Mouse (Mus musculus): ENCODE measurements around the gene Chp2.
"Not testable (repeated sequence)": the region's sequence is repeated elsewhere in the genome, so short reads cannot be mapped to it uniquely, and the experiment has no call there.

Chp2 gene

DNA sequence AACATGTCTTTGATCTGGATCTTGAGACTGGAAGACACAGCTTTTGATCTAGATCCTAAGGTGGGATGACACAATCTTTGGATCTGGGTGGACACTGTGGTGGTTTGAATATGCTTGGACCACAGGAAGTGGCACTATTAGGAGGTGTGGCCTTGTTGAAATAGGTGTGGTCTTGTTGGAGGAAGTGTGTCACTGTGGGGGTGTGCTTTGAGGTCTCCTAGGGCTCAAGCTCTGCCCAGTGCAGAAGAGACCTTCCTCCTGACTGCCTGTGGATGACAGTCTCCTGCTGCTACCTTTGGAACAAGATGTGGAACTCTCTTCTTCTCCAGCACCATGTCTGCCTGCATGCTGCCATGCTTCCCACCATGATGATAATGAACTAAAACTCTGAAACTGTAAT, 23.4 kb downstream of the Chp2 start:
- DNase-seq (ENCODE audit: low spot score), result not testable (repeated sequence)

DNA sequence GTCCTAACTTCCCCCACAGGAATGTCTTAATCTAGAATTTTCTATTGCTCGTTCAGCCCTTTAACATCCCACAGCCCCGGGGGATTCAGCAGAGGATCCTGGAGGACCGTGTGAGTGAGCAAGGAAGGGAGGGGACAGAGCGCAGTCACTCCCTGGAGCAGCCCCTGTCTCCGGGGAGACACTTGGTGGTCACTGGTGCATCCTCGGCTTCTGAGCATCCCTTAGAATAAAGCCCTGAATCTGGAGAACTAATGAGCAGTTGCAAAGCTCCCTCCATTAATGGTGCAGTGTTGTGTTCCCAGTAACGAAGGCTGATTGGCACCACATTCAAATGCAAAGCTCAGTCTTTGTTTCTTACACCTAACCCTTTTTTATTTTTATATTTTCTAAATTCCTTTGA, 24.9 kb downstream of the Chp2 start:
- no peak for DNase-seq (ENCODE audit: low spot score)

- no peak for DNase-seq (ENCODE audit: low spot score)
Observed at GRCm38 (mm10) chr7:122244584-122244983, 25.3 kb downstream of the Chp2 start.

GRCm38 (mm10) chr7:122245976-122246375, 26.7 kb downstream of the Chp2 start:
- DNase-seq (ENCODE audit: low spot score), result no peak

DNA sequence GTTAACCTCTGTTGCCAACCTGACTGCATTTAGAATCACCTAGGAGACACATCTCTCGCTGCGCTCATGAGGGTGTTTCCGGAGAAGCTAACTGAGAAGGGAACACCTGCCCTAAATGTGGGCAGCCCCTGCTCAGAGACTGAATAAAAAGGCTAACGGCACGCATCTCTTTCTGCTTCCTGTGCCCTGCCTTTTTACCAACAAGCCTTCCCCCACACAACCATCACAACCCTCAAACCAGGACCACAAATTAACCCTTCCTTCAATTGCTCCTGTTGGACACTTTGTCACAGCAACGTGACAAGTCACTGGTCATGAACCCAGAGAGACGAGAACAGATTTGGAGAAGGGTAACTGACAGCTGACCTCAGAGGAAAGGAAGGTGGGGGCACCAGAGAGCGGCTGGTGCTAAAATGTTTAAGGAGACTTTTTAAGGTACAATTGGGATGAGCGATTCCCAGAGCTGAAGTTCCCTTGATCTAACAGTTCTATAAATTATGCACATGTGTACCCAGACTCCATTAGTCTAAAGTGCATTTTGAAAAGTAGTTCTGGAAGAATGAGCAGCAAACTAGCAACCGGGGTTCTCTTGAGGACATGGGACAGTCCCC, 28.1 kb downstream of the Chp2 start:
- no peak for DNase-seq (ENCODE audit: low spot score)

- no peak for DNase-seq (ENCODE audit: low spot score)
Observed at GRCm38 (mm10) chr7:122249321-122249821, 30.1 kb downstream of the Chp2 start.

- DNase-seq (ENCODE audit: low spot score), result peak; percentile 65
Observed at GRCm38 (mm10) chr7:122251197-122252011, 32.1 kb downstream of the Chp2 start.

DNA sequence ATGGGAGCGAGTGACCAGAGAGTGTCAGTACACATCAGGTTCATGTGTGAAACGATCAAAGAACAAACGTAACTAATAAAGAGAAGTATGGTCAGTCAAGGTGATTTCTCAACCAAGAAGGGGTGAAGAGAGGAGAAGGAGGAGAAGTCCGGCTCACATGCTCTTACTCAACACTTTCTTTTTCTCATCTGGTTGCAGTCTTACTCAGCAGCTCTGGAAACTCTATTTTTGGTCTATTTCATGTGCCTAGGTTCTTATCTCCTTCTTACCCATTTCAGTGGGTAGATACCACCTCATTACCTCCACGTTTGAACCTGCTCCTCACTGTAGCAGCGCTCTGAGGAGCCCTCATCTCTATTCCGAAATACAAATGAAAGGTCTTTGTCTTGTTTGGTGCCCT, 37.4 kb downstream of the Chp2 start:
- DNase-seq (ENCODE audit: low spot score), result no peak

DNA sequence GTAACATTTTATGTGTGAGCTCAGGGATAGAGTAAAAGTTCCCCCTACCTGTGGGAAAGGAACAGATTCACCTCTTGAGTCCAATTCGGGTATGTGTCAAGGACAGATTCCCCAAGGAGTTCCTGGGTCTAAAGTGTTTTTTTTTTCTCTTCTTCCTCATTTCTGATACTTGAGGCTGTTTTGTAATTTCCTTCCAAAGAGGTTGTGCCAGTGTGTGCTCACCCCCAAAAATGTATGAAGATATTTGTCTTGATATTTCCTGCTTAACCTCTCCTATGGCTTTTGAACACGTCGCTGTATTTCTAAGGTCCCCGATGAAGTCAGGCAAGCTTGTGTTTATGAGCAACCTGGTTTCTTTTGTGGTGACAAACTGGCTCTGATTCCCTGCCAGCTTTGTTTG, 39.2 kb downstream of the Chp2 start:
- no peak for DNase-seq (ENCODE audit: low spot score)

DNA sequence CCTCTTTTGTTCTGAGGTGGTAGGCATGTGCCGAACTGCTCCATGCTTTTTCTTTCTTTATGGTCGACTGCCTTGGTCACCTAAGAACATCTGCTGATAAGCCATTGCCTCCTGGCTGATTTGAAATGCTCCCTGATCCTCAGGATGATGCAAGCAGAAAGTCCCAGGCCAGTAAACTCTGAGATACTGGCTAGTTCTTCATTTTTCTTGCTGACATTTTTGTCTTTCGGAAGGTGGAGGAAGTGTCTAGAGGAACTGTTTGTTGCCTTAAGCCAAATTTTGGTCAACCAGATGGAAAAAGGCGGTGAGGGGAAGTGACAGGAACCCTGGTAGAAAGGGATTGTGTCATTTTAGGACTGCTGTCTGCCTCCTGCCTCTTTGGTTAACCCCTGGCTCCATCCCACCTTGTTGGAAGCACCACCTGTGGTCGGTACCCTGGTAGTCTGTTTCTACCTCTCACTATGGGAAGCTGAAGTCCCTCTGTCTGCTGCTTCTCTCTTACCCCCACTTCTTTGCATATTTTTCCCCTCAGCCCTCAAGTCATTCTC, 40.8 kb downstream of the Chp2 start:
- DNase-seq (ENCODE audit: low spot score), result no peak

- DNase-seq (ENCODE audit: low spot score), result no peak
Observed at GRCm38 (mm10) chr7:122268983-122269486, 49.7 kb downstream of the Chp2 start.

- no peak for DNase-seq (ENCODE audit: low spot score)
Observed at GRCm38 (mm10) chr7:122272334-122272733, 53.0 kb downstream of the Chp2 start.

All from ovary, postnatal 14 days (tissue).